Mouse (Mus musculus) cerebral cortex, adult 2 months (tissue): ENCODE results near the gene Actr1a.

Source experiments
- WGBS: fragments of 180-500 bp; shearing (Covaris S2); methylation state at CpG from one replicate; pipeline ENCODE4 v1.1.7; 2018; 5-methylcytosine and 5-hydroxymethylcytosine counted together

Gene Actr1a

DNA sequence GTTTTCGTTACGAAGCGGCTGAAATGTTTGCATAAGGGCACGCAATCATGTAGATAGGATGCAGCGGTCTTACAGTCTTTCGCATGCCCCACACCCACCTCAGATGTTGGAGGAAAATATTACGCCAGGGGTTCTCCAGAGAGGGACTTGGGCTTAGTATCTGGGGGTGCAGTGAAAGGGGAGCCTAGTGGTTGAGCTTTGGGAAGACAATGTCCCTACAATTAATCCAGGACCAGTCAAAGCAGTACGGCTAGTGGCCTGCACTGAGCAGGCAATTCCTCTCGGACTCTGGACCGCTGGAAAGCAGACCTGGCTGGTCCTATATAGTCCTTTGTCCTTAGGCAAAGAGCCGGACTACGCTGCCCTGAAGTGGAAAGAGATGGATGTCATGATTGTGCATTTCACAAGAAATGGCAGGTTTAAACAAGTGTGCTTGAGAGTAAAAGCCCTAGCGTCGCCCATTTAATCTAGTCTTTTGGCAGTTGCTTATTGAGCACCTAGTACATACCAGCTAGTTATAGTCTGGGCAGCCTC, 68.0 kb downstream of the Actr1a start:
- WGBS, result 17% methylated on average over 14 of the region's 14 CpGs
